Mouse (Mus musculus): ENCODE measurements around the gene Ppp1r13l. TPM values are rescaled to one million over a fixed set of nuclear protein-coding genes. Genes with fewer than 3 reads are reported as not detected.

Ppp1r13l gene
- polyA plus RNA-seq, 1 experiment from 2014 or later, result 5.5 TPM

MicroRNAs encoded within 50 kb of the gene (microRNA counts, 519-probe panel; counts per million panel counts)
- microRNA mmu-miR-343, result 470 counts per million, percentile 58 among the panel's probes with 10 or more counts

Small RNA genes lying within 50 kb of the gene (microRNA-seq; reads per million reads assigned to microRNA genes)
- not detected for gene Mir343

Other genes with a start within 250 kb of the Ppp1r13l start
- gene Gm4969, start 241.4 kb upstream of the Ppp1r13l start, polyA plus RNA-seq (2016; fragmentation: Nextera tagmentation; extraction: Ambion mirVana), result 1.8 TPM in 2 replicates
- 20.9 TPM in 2 replicates for gene Fbxo46, start 239.9 kb upstream of the Ppp1r13l start, polyA plus RNA-seq (2016; fragmentation: Nextera tagmentation; extraction: Ambion mirVana)
- gene Qpctl, start 210.5 kb upstream of the Ppp1r13l start, polyA plus RNA-seq (2016; fragmentation: Nextera tagmentation; extraction: Ambion mirVana), result 21.2 and 22.8 TPM in 2 replicates
- 118 and 122 TPM in 2 replicates for gene Snrpd2, start 210.0 kb upstream of the Ppp1r13l start, polyA plus RNA-seq (2016; fragmentation: Nextera tagmentation; extraction: Ambion mirVana)
- gene Gipr, start 193.6 kb upstream of the Ppp1r13l start, polyA plus RNA-seq (2016; fragmentation: Nextera tagmentation; extraction: Ambion mirVana), result 1.4 and 2.0 TPM in 2 replicates
- gene Eml2, start 183.3 kb upstream of the Ppp1r13l start, polyA plus RNA-seq (2016; fragmentation: Nextera tagmentation; extraction: Ambion mirVana), result 6.1 and 7.2 TPM in 2 replicates
- gene Gpr4, start 147.2 kb upstream of the Ppp1r13l start, polyA plus RNA-seq (2016; fragmentation: Nextera tagmentation; extraction: Ambion mirVana), result 2.2 and 2.4 TPM in 2 replicates
- 41.1 and 41.7 TPM in 2 replicates for gene Opa3, start 131.4 kb upstream of the Ppp1r13l start, polyA plus RNA-seq (2016; fragmentation: Nextera tagmentation; extraction: Ambion mirVana)
- 52.7 and 60.3 TPM in 2 replicates for gene Vasp, start 87.9 kb upstream of the Ppp1r13l start, polyA plus RNA-seq (2016; fragmentation: Nextera tagmentation; extraction: Ambion mirVana)
- 0.17 TPM in 1 of 2 replicates, not detected in the other for gene Ppm1n, start 79.7 kb upstream of the Ppp1r13l start, polyA plus RNA-seq (2016; fragmentation: Nextera tagmentation; extraction: Ambion mirVana)
- gene Rtn2, start 77.1 kb upstream of the Ppp1r13l start, polyA plus RNA-seq (2016; fragmentation: Nextera tagmentation; extraction: Ambion mirVana), result 67.8 and 68.0 TPM in 2 replicates
- gene Fosb, start 49.7 kb upstream of the Ppp1r13l start, polyA plus RNA-seq (2016; fragmentation: Nextera tagmentation; extraction: Ambion mirVana), result 0.10 TPM in 1 of 2 replicates, not detected in the other
- 95.6 and 96.8 TPM in 2 replicates for gene Ercc1, start 15.0 kb upstream of the Ppp1r13l start, polyA plus RNA-seq (2016; fragmentation: Nextera tagmentation; extraction: Ambion mirVana)
- gene Cd3eap, start 266 bp upstream of the Ppp1r13l start, polyA plus RNA-seq (2016; fragmentation: Nextera tagmentation; extraction: Ambion mirVana), result 17.3 and 20.4 TPM in 2 replicates
- 21.3 and 24.6 TPM in 2 replicates for gene Ercc2, start 22.3 kb downstream of the Ppp1r13l start, polyA plus RNA-seq (2016; fragmentation: Nextera tagmentation; extraction: Ambion mirVana)
- 3.2 and 4.1 TPM in 2 replicates for gene Klc3, start 44.4 kb downstream of the Ppp1r13l start, polyA plus RNA-seq (2016; fragmentation: Nextera tagmentation; extraction: Ambion mirVana)
- 0.23 and 0.34 TPM in 2 replicates for gene Ckm, start 45.0 kb downstream of the Ppp1r13l start, polyA plus RNA-seq (2016; fragmentation: Nextera tagmentation; extraction: Ambion mirVana)
- gene Mark4, start 99.1 kb downstream of the Ppp1r13l start, polyA plus RNA-seq (2016; fragmentation: Nextera tagmentation; extraction: Ambion mirVana), result 20.0 and 21.6 TPM in 2 replicates
- gene Exoc3l2, start 103.6 kb downstream of the Ppp1r13l start, polyA plus RNA-seq (2016; fragmentation: Nextera tagmentation; extraction: Ambion mirVana), result 1.0 and 1.5 TPM in 2 replicates
- gene Bloc1s3, start 148.6 kb downstream of the Ppp1r13l start, polyA plus RNA-seq (2016; fragmentation: Nextera tagmentation; extraction: Ambion mirVana), result 4.6 and 4.8 TPM in 2 replicates
- gene Trappc6a, start 148.6 kb downstream of the Ppp1r13l start, polyA plus RNA-seq (2016; fragmentation: Nextera tagmentation; extraction: Ambion mirVana), result 41.7 and 48.1 TPM in 2 replicates
- gene Nkpd1, start 158.1 kb downstream of the Ppp1r13l start, polyA plus RNA-seq (2016; fragmentation: Nextera tagmentation; extraction: Ambion mirVana), result 0.23 TPM in 1 of 2 replicates, not detected in the other
- 41.7 and 43.8 TPM in 2 replicates for gene Ppp1r37, start 203.3 kb downstream of the Ppp1r13l start, polyA plus RNA-seq (2016; fragmentation: Nextera tagmentation; extraction: Ambion mirVana)
- gene Zfp296, start 217.5 kb downstream of the Ppp1r13l start, polyA plus RNA-seq (2016; fragmentation: Nextera tagmentation; extraction: Ambion mirVana), result 0.30 TPM in 1 of 2 replicates, not detected in the other
- gene Gemin7, start 217.8 kb downstream of the Ppp1r13l start, polyA plus RNA-seq (2016; fragmentation: Nextera tagmentation; extraction: Ambion mirVana), result 121 and 145 TPM in 2 replicates
- gene Clasrp, start 244.7 kb downstream of the Ppp1r13l start, polyA plus RNA-seq (2016; fragmentation: Nextera tagmentation; extraction: Ambion mirVana), result 70.1 and 73.6 TPM in 2 replicates